Mouse (Mus musculus): Measurements from ENCODE around the gene H2-T3. TPM values are rescaled to one million over a fixed set of nuclear protein-coding genes. Genes with fewer than 3 reads are reported as not detected.
"Not testable (repeated sequence)": the region's sequence is repeated elsewhere in the genome, so short reads cannot be mapped to it uniquely, and the experiment has no call there.

H2-T3 gene
- total RNA-seq (2015; ENCODE audit: low replicate concordance) = not detected in 2 replicates
- total RNA-seq (2017; ENCODE audit: low replicate concordance) = not detected in 2 replicates

DNA sequence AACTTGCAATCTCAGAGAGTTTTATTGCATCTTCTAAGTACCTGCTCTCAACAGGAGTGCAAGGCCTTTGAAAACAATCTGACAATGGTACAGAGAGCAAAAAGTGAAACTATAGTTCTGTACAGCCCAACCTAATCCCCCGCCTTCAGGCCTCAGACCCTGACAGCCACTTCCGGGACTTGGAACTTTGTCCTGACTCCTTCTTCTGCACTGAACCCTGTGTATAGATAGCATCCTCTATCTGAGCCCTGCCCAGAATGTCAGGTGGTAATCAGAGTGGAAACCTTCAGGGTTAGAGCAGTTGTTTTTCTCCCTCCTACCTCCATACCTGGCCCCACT is at the start of gene H2-T3:
TSS of gene H2-T3 (minus strand) at position 119 of the 339 bp plus-strand sequence.
- no peak for ATAC-seq (replicated peaks; ENCODE audit: low FRiP score, poor library complexity, severe bottlenecking)

DNA sequence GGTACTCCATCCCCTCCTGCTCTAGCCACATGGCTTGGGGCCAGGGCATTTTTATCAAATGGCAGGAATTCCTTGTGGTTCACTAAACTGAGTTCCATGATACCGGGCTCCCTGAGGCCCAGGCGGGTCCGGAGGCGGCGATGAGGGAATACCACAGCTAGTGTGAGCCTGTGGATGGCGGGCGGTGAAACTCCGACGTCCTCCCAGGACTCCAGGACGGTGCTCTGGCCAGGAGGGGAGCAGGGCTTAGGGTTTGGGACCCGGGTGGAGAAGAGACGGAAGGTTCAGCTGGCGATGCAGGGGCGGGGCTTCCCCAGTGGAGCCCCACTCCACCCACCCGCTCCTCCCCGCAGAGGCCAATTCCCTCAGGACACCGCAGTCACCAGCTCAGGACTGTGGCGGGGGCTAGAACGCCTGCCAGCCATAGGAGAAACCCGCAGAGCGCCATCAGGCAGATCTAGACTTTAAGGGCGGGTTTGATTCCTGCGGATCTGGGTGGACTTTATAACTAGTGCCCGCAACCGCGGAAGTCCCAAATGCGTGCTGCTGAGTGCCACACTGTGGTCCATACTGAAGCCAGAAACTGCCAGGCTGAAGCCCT is 47.3 kb upstream of the H2-T3 start:
- no peak for ATAC-seq (replicated peaks; ENCODE audit: low FRiP score, poor library complexity, severe bottlenecking)

DNA sequence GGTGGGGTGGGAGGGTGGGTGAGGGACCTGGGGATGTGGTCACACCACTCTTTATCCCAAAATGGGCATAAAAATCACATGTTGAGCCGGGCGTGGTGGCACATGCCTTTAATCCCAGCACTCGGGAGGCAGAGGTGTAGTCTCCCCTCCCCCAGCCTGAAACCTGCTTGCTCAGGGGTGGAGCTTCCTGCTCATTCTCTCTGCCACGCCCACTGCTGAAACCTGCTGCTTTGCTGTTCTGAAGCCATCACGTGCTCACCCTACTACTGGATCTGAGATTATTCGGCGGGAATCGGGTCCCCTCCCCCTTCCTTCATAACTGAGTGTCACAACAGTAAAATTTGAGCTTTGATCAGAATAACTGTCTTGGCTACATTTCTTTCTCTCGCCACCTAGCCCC is 45.2 kb upstream of the H2-T3 start:
- ATAC-seq (replicated peaks; ENCODE audit: low FRiP score, poor library complexity, severe bottlenecking) = not testable (repeated sequence)

DNA sequence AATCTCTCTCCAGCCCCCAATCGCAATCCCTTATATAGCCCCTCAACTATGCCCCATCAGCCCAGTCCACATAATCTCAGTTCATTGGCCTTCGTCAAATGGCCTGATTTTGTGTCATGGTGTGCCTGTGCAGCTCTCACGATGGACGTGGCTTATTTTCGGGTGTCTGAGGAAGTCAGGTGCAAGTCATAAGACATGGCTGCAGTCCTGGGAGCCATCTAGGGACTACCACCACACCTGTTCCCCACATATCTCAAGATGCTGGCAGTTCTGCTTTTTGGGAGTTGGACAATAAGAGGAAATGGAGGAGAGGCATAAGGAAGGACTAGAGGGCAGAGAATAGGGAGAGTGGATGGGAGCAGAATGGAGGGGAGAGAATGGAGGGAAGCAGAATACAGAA is 43.5 kb upstream of the H2-T3 start:
- ATAC-seq (replicated peaks; ENCODE audit: low FRiP score, poor library complexity, severe bottlenecking) = no peak

GRCm38 (mm10) chr17:36231318-36231717 is 41.2 kb upstream of the H2-T3 start:
- ATAC-seq (replicated peaks; ENCODE audit: low FRiP score, poor library complexity, severe bottlenecking) = no peak

GRCm38 (mm10) chr17:36229046-36229445 is 39.0 kb upstream of the H2-T3 start:
- ATAC-seq (replicated peaks; ENCODE audit: low FRiP score, poor library complexity, severe bottlenecking) = no peak

DNA sequence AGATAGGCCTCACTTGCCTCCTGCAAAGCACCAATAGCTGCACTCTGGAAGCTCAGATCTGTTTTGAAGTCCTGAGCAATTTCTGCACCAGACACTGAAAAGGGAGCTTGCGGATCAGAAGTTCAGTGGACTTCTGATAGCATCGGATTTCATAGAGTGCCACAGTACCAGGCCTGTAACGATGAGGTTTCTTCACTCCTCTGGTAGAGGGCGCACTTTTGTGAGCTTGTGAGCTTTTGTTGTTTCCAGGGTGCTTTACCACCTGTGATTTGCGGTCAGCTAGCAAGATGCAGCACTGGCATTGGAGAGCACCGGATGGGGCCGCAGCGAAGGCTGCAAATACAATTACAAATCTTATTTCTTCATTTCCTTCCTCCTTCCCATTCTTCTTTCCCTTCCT is 36.8 kb upstream of the H2-T3 start:
- ATAC-seq (replicated peaks; ENCODE audit: low FRiP score, poor library complexity, severe bottlenecking) = no peak

DNA sequence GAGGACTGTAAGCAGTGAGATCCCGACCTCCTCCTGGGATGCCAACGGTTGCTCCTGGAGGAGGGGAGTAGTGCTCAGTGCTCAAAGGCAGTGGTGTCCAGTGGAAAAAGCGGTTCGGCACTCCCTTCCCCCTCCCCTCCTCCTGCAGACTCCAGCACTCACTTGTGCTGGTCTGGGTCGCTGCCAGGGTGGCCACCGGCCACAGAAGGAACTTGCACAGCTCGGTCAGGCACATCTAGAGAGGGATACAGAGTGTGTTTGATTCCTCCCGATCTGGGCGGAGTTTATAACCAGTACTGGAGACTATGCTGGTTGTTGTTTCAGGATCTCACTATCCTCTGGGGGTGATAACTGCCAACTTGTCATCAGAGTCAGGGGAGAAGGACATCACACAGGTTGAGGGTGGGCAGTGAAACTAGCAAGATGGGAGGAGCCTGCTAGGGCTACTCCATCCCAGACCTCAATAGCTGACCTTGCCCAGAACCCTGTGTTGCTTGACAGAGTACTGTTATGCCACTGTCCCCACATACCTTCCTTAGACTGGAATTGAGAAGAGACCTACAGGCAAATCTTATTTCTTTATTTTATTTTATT is 35.2 kb upstream of the H2-T3 start:
- no peak for ATAC-seq (replicated peaks; ENCODE audit: low FRiP score, poor library complexity, severe bottlenecking)

- no peak for ATAC-seq (replicated peaks; ENCODE audit: low FRiP score, poor library complexity, severe bottlenecking)
Observed at GRCm38 (mm10) chr17:36224451-36224850, 34.4 kb upstream of the H2-T3 start.

- ATAC-seq (replicated peaks; ENCODE audit: low FRiP score, poor library complexity, severe bottlenecking) = no peak
Observed at GRCm38 (mm10) chr17:36218594-36219155, 28.6 kb upstream of the H2-T3 start.

DNA sequence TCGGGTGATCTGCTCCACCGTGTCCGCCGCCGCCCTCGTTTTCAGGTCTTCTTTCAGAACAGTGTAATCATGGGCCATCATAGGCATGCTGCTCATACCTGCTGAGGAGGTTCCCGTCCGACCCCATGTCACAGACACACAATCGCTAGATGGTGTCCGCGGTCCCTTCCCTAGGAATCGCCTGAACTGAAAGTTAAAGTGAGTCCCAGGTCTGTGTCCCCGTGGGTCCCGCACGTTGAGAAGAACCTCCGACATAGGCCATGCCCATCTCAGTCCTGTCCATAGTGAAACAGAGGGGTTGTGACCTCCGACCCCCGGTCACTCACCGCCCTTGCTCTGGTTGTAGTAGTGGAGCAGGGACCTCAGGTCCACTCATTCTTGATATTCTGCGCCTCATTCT is 25.5 kb upstream of the H2-T3 start:
- no peak for ATAC-seq (replicated peaks; ENCODE audit: low FRiP score, poor library complexity, severe bottlenecking)

DNA sequence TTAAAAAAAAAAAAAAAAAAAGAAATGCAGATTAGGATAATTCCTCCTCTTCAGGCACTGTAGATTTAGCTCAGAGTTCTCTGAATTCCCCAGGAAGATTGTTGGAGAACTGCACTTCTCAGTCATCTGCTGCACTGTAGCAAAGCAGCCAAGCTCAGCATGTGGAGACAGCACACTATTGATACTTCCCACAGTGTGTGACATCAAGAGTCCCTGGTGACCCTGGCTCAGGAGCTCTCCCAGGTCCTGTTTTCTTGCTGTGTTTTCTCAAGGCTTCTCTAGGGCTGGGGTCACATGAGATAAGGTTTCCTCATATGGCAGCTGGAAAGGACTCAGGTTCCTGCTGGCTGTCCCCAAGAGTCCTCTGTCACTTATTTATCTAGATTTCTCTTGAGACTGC is 16.8 kb upstream of the H2-T3 start:
- ATAC-seq (replicated peaks; ENCODE audit: low FRiP score, poor library complexity, severe bottlenecking) = no peak

GRCm38 (mm10) chr17:36205862-36206261 is 15.8 kb upstream of the H2-T3 start:
- ATAC-seq (replicated peaks; ENCODE audit: low FRiP score, poor library complexity, severe bottlenecking) = no peak

- ATAC-seq (replicated peaks; ENCODE audit: low FRiP score, poor library complexity, severe bottlenecking) = no peak
Observed at GRCm38 (mm10) chr17:36205456-36205855, 15.4 kb upstream of the H2-T3 start.

GRCm38 (mm10) chr17:36201851-36202250 is 11.8 kb upstream of the H2-T3 start:
- ATAC-seq (replicated peaks; ENCODE audit: low FRiP score, poor library complexity, severe bottlenecking) = no peak

DNA sequence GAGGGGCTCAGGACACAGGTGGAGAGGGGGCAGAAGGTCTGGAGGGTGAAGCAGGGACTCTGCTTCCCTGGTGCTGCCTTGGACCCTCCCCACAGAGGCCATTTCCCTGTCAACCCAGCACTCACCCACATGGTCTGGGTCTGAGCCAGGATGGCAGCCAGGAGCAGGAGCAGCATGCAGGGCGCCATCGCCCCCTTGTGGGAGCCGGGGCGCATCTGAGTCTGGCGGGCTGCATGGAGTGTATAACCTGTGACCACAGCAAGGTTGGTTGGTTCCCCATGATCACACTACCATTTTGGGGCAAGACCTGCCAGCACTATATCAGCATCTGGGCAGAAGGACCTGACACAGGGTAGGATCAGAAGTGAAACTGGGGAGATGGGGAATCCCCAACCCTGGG is 8.2 kb upstream of the H2-T3 start:
- ATAC-seq (replicated peaks; ENCODE audit: low FRiP score, poor library complexity, severe bottlenecking) = 0 out of 2 replicates have a peak, but pooled peaks have one; percentile 51

DNA sequence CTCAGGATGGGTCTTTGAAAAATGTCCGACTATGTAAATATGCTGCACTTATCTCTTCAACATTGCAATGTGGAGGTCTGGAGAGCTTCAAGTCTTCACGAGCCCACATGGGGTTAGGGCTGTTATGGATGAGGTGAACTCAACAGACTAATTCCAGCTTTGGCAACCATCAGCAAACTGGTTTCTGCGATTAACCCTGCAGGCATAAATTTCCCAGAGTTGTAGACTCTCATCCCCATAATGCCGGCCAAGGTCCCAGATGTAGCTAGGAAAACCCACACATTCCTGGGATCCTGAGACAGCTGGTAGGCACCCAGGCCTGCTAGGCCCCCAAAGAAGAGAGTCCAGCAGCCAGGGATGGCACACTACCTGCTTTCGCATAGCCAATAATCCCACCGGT is 4.4 kb upstream of the H2-T3 start:
- ATAC-seq (replicated peaks; ENCODE audit: low FRiP score, poor library complexity, severe bottlenecking) = no peak

GRCm38 (mm10) chr17:36193546-36194141 is 3.6 kb upstream of the H2-T3 start:
- ATAC-seq (replicated peaks; ENCODE audit: low FRiP score, poor library complexity, severe bottlenecking) = peak; percentile 61; the same call in 1 of the 2 replicates

- ATAC-seq (replicated peaks; ENCODE audit: low FRiP score, poor library complexity, severe bottlenecking) = no peak
Observed at GRCm38 (mm10) chr17:36192371-36192770, 2.3 kb upstream of the H2-T3 start.

DNA sequence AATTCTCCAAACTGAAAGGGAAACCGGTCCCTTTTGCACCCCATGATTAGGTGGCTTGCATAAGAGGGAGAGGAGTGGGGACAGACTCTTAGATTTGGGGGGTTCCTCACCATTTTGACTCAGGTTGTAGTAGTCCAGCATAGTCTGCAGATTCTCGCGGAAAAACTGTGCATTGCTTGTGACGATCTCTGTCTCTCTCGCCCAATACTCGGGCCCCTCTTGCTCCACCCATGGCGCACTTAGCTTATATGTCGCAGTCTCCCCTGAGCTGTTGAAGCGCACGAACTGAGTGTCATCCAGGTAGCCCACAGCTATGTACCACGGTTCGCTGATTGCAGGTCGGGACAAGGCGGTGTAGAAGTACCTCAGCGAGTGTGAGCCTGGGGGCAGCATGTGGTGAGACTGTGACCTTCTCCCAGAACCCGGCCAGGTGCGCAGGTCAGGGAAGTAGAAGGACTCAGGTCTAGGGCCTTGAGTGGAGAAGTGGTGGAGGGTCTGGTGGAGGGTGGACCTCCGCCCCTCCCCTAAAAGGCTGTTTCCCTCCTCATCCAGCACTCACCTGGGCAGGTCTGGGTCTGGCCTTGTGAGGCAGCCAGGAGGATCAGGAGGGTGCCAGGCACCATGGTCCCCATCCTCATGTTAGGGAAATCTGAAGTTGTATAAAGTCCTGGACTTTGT is 457 bp downstream of the H2-T3 start:
- no peak for ATAC-seq (replicated peaks; ENCODE audit: low FRiP score, poor library complexity, severe bottlenecking)

GRCm38 (mm10) chr17:36187540-36187939 is 2.5 kb downstream of the H2-T3 start:
- ATAC-seq (replicated peaks; ENCODE audit: low FRiP score, poor library complexity, severe bottlenecking) = no peak

Data from erythroblast, adult 5-6 weeks (primary cell).